Mouse (Mus musculus): ENCODE measurements at regions not wholly inside any gene's neighbourhood (a gene's known extent, or its start where the extent isn't known, plus 50 kb on each side); places are given as distances from the start of the nearest gene placed in this dataset.

- no peak for DNase-seq
- intact Hi-C loops (cut with DNase I) = no loop called here
Observed at GRCm38 (mm10) chr13:113736468-113736867, 57.8 kb upstream of the Arl15 start.

- intact Hi-C loops (cut with DNase I) = no loop called here
- DNase-seq = no peak
Observed at GRCm38 (mm10) chr13:113735611-113736285, 58.6 kb upstream of the Arl15 start.

GRCm38 (mm10) chr13:113734134-113734794 is 60.0 kb upstream of the Arl15 start:
- intact Hi-C loops (cut with DNase I) = no loop called here
- peak in 1 of 2 experiments; percentile 15 for DNase-seq

- intact Hi-C loops (cut with DNase I) = no loop called here
- DNase-seq = no peak
Observed at GRCm38 (mm10) chr13:113733734-113734133, 60.6 kb upstream of the Arl15 start.

DNA sequence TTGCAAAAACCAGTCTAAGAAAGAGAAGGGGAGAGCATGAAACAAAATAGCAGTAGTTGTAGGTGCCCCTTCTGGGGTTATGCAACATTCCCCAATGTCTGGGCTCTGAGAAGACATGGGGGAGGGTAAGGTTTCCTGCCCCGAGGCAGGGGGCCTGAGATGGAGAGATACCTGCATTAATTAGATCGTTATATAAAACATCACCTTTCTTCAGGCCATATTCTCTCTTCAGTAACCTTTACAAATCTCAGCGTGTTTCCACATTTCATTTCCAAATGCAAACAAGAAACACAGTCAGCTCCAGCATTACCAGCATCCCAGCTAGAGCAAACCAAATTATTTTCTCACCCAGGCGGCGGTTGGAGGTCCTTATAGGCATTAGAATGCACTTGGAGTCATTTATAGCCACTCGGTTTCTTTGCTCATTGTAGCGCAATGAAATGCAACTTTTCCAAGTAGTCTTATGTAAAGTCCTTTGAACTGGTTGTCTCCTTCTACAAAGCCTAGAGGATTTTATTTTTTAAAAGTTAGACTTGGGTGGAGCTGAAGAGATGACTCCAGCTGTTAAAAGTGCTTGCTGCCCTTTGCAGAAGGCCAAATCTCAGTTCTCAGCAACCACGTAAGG is 63.4 kb upstream of the Arl15 start:
- DNase-seq = peak in 1 of 2 experiments; percentile 3
- intact Hi-C loops (cut with DNase I) = no loop called here

GRCm38 (mm10) chr13:113730062-113730775 is 64.1 kb upstream of the Arl15 start:
- no peak for DNase-seq
- intact Hi-C loops (cut with DNase I) = no loop called here

DNA sequence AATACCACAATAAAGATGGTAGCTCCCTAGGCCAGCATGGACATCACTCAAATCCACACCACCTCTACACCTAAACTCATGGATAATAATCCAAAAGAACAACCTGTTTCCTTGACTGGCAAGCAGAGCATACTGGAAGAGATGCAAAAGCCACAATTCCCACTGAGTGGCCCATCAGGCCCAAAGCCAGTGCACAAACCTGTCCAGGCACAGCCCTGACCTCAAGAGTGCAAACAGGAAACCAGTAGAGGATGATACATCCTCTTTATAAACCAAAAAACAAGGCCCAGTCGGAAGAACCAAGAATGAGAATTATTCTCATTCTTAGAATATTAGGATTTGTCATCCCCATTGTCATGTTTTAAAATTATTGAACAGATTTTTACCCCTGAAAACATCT is 64.7 kb upstream of the Arl15 start:
- intact Hi-C loops (cut with DNase I) = no loop called here
- DNase-seq = no peak

DNA sequence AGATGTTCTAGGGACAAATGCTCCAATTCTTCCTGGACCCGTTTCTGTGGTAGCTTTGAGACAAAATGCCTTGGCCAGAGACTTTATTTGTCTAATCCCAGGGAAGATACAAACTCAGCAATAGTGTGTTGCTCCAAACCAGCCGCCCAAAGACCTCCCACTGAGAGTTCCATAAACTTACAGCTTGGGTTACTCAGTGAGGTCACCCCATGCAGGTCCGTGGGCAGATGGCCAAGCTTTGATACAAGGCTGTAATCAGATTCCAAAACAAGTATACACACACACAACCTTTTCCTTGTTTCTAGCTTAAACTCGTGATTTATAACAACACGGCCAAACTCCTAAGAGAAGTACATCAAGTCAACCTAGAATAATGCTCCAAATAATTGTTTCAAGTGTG is 64.6 kb upstream of the Hspb3 start:
- intact Hi-C loops (cut with DNase I) = no loop called here
- DNase-seq = peak; percentile 20 to 28

DNA sequence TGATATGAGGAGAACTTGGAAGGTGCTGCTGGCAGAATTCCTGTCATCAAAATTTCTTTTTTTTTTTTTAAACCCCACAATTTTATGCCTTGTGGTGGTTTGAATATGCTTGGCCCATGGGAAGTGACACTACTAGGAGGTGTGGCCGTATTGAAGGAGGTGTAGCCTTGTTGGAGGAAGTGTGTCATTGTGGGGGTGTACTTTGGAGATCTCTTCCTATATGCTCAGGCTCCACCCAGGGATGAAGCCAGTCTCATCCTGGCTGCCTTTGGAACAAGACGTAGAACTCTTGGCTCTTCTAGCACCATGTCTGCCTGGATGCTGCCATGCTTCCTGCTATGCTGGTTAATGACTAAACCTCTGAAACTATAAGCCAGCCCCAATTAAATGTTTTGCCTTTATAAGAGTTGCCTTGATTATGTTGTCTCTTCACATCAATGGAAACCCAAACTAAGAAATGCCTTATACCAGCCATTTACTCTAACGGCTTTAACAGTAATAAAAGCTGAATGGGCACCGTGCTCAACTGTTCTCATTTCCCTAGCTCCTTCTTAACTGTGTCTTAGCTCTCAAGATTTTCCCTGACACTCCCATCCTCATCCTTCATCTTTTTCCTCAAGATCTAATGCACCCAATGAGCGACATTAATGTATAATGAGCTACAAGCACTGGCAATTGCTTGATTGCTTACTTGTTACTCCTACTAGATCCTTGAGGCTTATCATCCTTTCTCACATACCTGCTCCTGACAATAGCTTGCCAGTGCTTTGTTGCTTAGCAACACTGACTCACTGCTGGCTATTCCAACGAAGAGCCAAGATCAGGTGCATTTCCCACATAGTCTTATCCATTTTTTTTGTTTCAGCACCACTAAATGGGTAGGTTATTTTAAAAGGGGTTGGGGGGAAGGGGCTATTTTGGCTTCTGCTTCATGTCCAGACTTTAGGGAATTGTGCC is 61.7 kb upstream of the Hspb3 start:
- intact Hi-C loops (cut with DNase I) = no loop called here
- no peak for DNase-seq

GRCm38 (mm10) chr13:113715231-113715630 is 51.8 kb upstream of the Hspb3 start:
- no peak for DNase-seq
- intact Hi-C loops (cut with DNase I) = no loop called here

DNA sequence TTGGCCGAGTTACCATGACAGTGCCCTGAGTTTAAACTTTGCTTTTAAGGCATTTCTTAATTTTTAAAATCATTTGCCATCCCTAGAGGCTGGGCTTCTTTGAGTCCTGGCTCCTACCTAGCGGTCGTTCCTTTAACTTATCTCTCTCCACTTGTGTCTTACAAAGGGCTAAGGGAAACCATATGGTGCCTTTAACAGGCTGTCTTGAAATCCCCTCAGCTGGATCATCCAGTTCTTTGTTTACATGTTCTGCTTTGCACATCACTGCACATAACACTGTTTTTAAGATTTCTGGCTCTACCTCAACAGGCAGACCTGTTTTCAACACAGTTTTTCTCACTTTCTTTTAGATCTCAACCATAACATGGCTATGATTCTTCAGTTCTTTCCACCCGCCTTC is 50.4 kb upstream of the Hspb3 start:
- intact Hi-C loops (cut with DNase I) = no loop called here
- no peak for DNase-seq

Data from heart, postnatal 14 days (tissue).